Mouse (Mus musculus) heart, embryonic 11.5 days (tissue): ENCODE measurements around the gene Dlg2. TPM values are rescaled to one million over a fixed set of nuclear protein-coding genes. Genes with fewer than 3 reads are reported as not detected.

Experiments used
- ATAC-seq: fragments of 200-750 bp; cut with Nextera tagmentation; replicated peaks from 2 replicates; pipeline ENCODE4 v1.8.0; 2017; ENCODE audit warnings: moderate library complexity; ENCODE audit not compliant: insufficient number of reproducible peaks, low FRiP score, low TSS enrichment
- H3K27ac ChIP-seq: fragments of 300-500 bp; sonication (generic); 2 replicates; pipeline ENCODE4 v1.5.1; 2014; ENCODE audit warnings: mild to moderate bottlenecking, low read depth, low read length
- H3K27me3 ChIP-seq: fragments of 300-500 bp; sonication (generic); 2 replicates; pipeline ENCODE4 v1.6.1; 2014; ENCODE audit warnings: mild to moderate bottlenecking, low read length, mixed read lengths; ENCODE audit not compliant: control insufficient read depth, insufficient read depth
- H3K36me3 ChIP-seq: fragments of 300-500 bp; sonication (generic); 2 replicates; pipeline ENCODE4 v1.6.1; 2014; ENCODE audit warnings: mild to moderate bottlenecking, low read length, moderate library complexity, mixed read lengths; ENCODE audit not compliant: control insufficient read depth, insufficient read depth
- H3K4me1 ChIP-seq: fragments of 300-500 bp; sonication (generic); 2 replicates; pipeline ENCODE4 v1.6.1; 2014; ENCODE audit warnings: low read length; ENCODE audit not compliant: control insufficient read depth, insufficient read depth
- H3K4me2 ChIP-seq: fragments of 300-500 bp; sonication (generic); 2 replicates; pipeline ENCODE4 v1.6.1; 2014; ENCODE audit warnings: mild to moderate bottlenecking, moderate library complexity
- H3K4me3 ChIP-seq: fragments of 300-500 bp; sonication (generic); 2 replicates; pipeline ENCODE4 v1.5.1; 2014; ENCODE audit warnings: low read depth, low read length
- H3K9ac ChIP-seq: fragments of 300-500 bp; sonication (generic); 2 replicates; pipeline ENCODE4 v1.6.1; 2014; ENCODE audit warnings: mild to moderate bottlenecking, low read depth, low read length, moderate library complexity
- H3K9me3 ChIP-seq: fragments of 300-500 bp; sonication (generic); replicated peaks from 2 replicates; pipeline ENCODE4 v1.6.1; 2016; ENCODE audit warnings: low read length; ENCODE audit not compliant: control insufficient read depth
- WGBS: fragments of 180-500 bp; shearing (Covaris S2); extraction: QIAGEN DNeasy Blood & Tissue Kit; methylation state at CpG from one replicate; pipeline ENCODE4 v1.1.7; 2014; ENCODE audit not compliant: insufficient replicate concordance; 5-methylcytosine and 5-hydroxymethylcytosine counted together
- polyA plus RNA-seq: library from polyadenylated mRNA; unstranded; fragments of >200 nt; fragmentation: Nextera tagmentation; extraction: Ambion mirVana; gene quantifications from 2 replicates; pipeline ENCODE4 v1.2.1, GENCODE M21; 2014

Dlg2 gene
- polyA plus RNA-seq, 1 experiment from 2014 or later, result 8.5 TPM

GRCm38 (mm10) chr7:92322342-92323069 lies 1846.0 kb downstream of the Dlg2 start:
- Histone ChIP-seq H3K4me3 (no peak overlapping the region), H3K9me3 (no peaks in the 10 kb centered on the region), H3K27ac (no peak overlapping the region), H3K36me3 (no peaks in the 10 kb centered on the region), H3K4me1 (no peaks in the 10 kb centered on the region), H3K9ac (no peak overlapping the region), H3K27me3 (no peaks in the 10 kb centered on the region), H3K4me2 (no peak overlapping the region)
- 76% methylated on average over 13 of the region's 13 CpGs for WGBS
- ATAC-seq, result no peak

GRCm38 (mm10) chr7:92323710-92324109 lies 1847.2 kb downstream of the Dlg2 start:
- H3K9me3 ChIP-seq, result no peaks in the 10 kb centered on the region
- ATAC-seq, result no peak
- H3K36me3 ChIP-seq, result no peaks in the 10 kb centered on the region
- H3K27me3 ChIP-seq, result no peaks in the 10 kb centered on the region
- no peaks in the 10 kb centered on the region for H3K4me1 ChIP-seq
- no peak overlapping the region for H3K27ac ChIP-seq
- H3K4me2 ChIP-seq, result no peak overlapping the region
- no peak overlapping the region for H3K4me3 ChIP-seq
- 34% methylated on average over 4 of the region's 4 CpGs for WGBS
- H3K9ac ChIP-seq, result no peak overlapping the region

DNA sequence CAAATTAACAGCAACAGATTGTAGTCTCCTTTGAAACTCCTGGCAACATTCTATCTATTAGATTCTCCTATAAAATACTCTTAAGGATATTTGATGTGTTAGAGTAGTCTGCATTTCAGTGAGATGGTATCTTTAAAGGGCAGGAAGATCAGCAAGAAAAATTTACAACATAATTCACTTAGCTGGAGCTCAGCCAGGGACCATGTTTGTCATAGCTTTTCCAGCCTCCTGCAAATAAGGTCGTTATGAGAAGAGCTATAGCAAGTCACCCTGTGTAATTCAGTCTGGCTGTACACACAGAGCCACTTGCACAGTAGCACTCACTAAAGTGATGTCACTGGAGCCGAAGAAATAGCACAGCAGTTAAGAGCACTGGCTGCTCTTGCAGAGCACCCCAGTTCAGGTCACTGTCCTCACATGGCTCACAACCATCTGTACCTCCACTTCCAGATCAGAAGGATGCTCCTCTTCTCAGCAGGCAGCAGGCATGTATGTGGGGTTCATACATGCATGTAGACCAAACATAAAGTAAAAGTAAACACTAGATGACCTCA lies 1850.9 kb downstream of the Dlg2 start:
- no peaks in the 10 kb centered on the region for H3K27me3 ChIP-seq
- no peaks in the 10 kb centered on the region for H3K4me1 ChIP-seq
- no peak overlapping the region for H3K4me2 ChIP-seq
- no peaks in the 10 kb centered on the region for H3K36me3 ChIP-seq
- no peak overlapping the region for H3K9ac ChIP-seq
- ATAC-seq, result no peak
- H3K9me3 ChIP-seq, result no peaks in the 10 kb centered on the region
- no peak overlapping the region for H3K4me3 ChIP-seq
- no peak overlapping the region for H3K27ac ChIP-seq
- WGBS, result 44% methylated on average over 2 of the region's 2 CpGs

GRCm38 (mm10) chr7:92333220-92333898 lies 1856.9 kb downstream of the Dlg2 start:
- Histone ChIP-seq H3K36me3 (no peaks in the 10 kb centered on the region), H3K4me2 (no peak overlapping the region), H3K9me3 (no peaks in the 10 kb centered on the region), H3K27me3 (no peaks in the 10 kb centered on the region), H3K27ac (no peak overlapping the region), H3K9ac (no peak overlapping the region), H3K4me1 (no peaks in the 10 kb centered on the region), H3K4me3 (no peak overlapping the region)
- no peak for ATAC-seq
- WGBS, result 82% methylated on average over 5 of the region's 5 CpGs

DNA sequence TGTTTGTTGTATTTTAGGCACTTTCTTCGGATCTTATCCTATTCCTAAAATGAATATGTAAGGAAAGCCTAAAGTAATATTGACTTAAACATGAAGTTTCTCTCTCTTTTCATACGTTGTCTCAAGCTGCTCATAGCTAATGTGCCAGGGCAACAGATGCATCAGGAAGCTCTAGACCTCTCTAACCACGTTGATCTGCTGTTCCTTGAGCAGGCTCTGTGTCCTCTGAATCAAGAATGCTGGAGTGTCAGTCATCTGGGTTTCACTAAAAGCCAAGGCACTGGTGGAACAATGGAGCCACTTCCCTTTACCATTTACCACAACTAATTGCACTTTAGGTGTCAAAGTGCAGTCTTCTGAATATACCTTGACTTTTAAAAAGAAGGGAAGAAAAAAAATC lies 1880.1 kb downstream of the Dlg2 start:
- H3K4me1 ChIP-seq, result no peaks in the 10 kb centered on the region
- no peaks in the 10 kb centered on the region for H3K36me3 ChIP-seq
- H3K9ac ChIP-seq, result no peak overlapping the region
- ATAC-seq, result no peak
- H3K4me2 ChIP-seq, result no peak overlapping the region
- WGBS, result 74% methylated on average over 3 of the region's 3 CpGs
- no peaks in the 10 kb centered on the region for H3K27me3 ChIP-seq
- H3K27ac ChIP-seq, result no peak overlapping the region
- H3K4me3 ChIP-seq, result no peak overlapping the region
- no peaks in the 10 kb centered on the region for H3K9me3 ChIP-seq

GRCm38 (mm10) chr7:92363386-92363785 lies 1886.9 kb downstream of the Dlg2 start:
- Histone ChIP-seq H3K4me2 (no peak overlapping the region), H3K27ac (no peak overlapping the region), H3K9ac (no peak overlapping the region), H3K9me3 (no peaks in the 10 kb centered on the region), H3K36me3 (no peaks in the 10 kb centered on the region), H3K27me3 (no peaks in the 10 kb centered on the region), H3K4me3 (no peak overlapping the region), H3K4me1 (no peaks in the 10 kb centered on the region)
- ATAC-seq, result no peak
- 71% methylated on average over 3 of the region's 3 CpGs for WGBS

GRCm38 (mm10) chr7:92363800-92364199 lies 1887.3 kb downstream of the Dlg2 start:
- no peaks in the 10 kb centered on the region for H3K4me1 ChIP-seq
- H3K4me2 ChIP-seq, result no peak overlapping the region
- no peaks in the 10 kb centered on the region for H3K27me3 ChIP-seq
- no peaks in the 10 kb centered on the region for H3K36me3 ChIP-seq
- H3K27ac ChIP-seq, result no peak overlapping the region
- H3K9ac ChIP-seq, result no peak overlapping the region
- ATAC-seq, result no peak
- H3K9me3 ChIP-seq, result no peaks in the 10 kb centered on the region
- H3K4me3 ChIP-seq, result no peak overlapping the region
- 81% methylated on average over 4 of the region's 4 CpGs for WGBS

DNA sequence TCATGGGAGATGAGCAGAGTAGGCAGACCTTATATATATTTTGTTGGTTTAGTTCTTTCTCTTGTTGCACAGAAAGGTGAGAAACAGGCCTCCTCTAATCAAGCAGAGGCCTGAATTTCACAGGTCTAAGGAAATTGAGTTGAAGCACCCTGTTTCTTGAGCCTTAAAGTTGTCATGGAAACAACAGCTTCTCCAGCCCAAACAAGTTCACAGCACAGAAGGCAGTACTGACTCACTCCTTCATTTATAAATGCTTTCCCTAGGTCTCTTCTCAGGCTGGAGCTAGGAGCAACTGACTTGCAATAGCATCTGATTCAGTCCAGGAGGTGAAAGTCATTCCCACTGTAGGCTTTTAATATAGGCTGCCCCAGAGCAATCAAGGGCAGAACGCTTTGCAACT lies 1890.6 kb downstream of the Dlg2 start:
- Histone ChIP-seq H3K9me3 (no peaks in the 10 kb centered on the region), H3K4me1 (no peaks in the 10 kb centered on the region), H3K27ac (no peak overlapping the region), H3K27me3 (no peaks in the 10 kb centered on the region), H3K9ac (no peak overlapping the region), H3K4me2 (no peak overlapping the region), H3K36me3 (no peaks in the 10 kb centered on the region), H3K4me3 (no peak overlapping the region)
- 79% methylated on average over 1 of the region's 1 CpGs for WGBS
- no peak for ATAC-seq

- Histone ChIP-seq H3K4me2 (no peak overlapping the region), H3K4me1 (no peaks in the 10 kb centered on the region), H3K36me3 (no peaks in the 10 kb centered on the region), H3K4me3 (no peak overlapping the region), H3K9ac (no peak overlapping the region), H3K9me3 (no peaks in the 10 kb centered on the region), H3K27ac (no peak overlapping the region), H3K27me3 (no peaks in the 10 kb centered on the region)
- ATAC-seq, result no peak
Observed at GRCm38 (mm10) chr7:92370521-92370920, 1894.0 kb downstream of the Dlg2 start.
